27 mouse cellular contexts compared by ENCODE assay signal in genomic region chr2:18955022-18955421, GRCm38 (mm10). TPM values are rescaled to one million over a fixed set of nuclear protein-coding genes. Genes with fewer than 3 reads are reported as not detected.
DNase-seq lines count a peak whose midpoint lies in the region; ATAC-seq and TF ChIP-seq lines count a peak whose summit lies in the region.
"Had no signal": no experiment of that assay in that cellular context is flagged by ENCODE, and none has a peak within 500 bp of the region (broad histone marks: within the 10 kb centered on the region; RNA-seq: fewer than 3 reads in every experiment).

No protein-coding gene starts in this region.

- ATAC-seq in midbrain, embryonic 13.5 days, result peak; percentile 81; the same call in 1 of the 2 replicates
- ATAC-seq in erythroid progenitor cell, adult 5-6 weeks (replicated peaks; ENCODE audit: low FRiP score, poor library complexity, severe bottlenecking), result 0 out of 2 replicates have a peak, but pooled peaks have one; percentile 44
- ATAC-seq in liver, embryonic 14.5 days (ENCODE audit: insufficient read depth), result peak; percentile 35; the same call in 1 of the 2 replicates
- no peak for ATAC-seq in intestine, embryonic 15.5 days
- ATAC-seq: activated CD4-positive, CD25-positive, alpha-beta regulatory T cell, adult 4 months; forebrain, embryonic 14.5 days had no signal

- no peak overlapping the region for H3K9ac ChIP-seq in midbrain, embryonic 13.5 days (replicated peaks)
- peak overlapping the region; percentile 5 for H3K9ac ChIP-seq in liver, embryonic 14.5 days (replicated peaks)
- H3K9ac ChIP-seq in intestine, embryonic 15.5 days, result no peak overlapping the region
- H3K9ac ChIP-seq: embryonic facial prominence, embryonic 12.5 days; heart, embryonic 13.5 days; hindbrain, embryonic 12.5 days; limb, embryonic 15.5 days had no signal

- WGBS in midbrain, embryonic 13.5 days, result 21% methylated on average over 4 of the region's 4 CpGs
- WGBS in midbrain, embryonic 10.5 days, result 34% methylated on average over 4 of the region's 4 CpGs
- 8% methylated on average over 4 of the region's 4 CpGs for WGBS in liver, embryonic 14.5 days (ENCODE audit: insufficient replicate concordance)
- 40% methylated on average over 4 of the region's 4 CpGs for WGBS in intestine, embryonic 15.5 days

- H3K4me3 ChIP-seq in midbrain, embryonic 13.5 days (replicated peaks), result no peak overlapping the region
- H3K4me3 ChIP-seq in midbrain, embryonic 10.5 days, result no peak overlapping the region
- H3K4me3 ChIP-seq in liver, embryonic 14.5 days (ENCODE audit: insufficient read depth in 1 of 2, low read depth in 2 of 2, low read length in 2 of 2), result no peak overlapping the region
- no peak overlapping the region for H3K4me3 ChIP-seq in intestine, embryonic 15.5 days (replicated peaks)
- H3K4me3 ChIP-seq: embryonic facial prominence, embryonic 12.5 days; heart, adult 2 months; heart, embryonic 13.5 days; hindbrain, embryonic 12.5 days; limb, embryonic 15.5 days had no signal

- TF ChIP-seq EP300 in liver, embryonic 14.5 days (IDR thresholded peaks at IDR 0.05; ENCODE audit: low read depth), result no peak

- no peaks in the 10 kb centered on the region for H3K9me3 ChIP-seq in midbrain, embryonic 13.5 days
- H3K9me3 ChIP-seq in midbrain, embryonic 10.5 days (replicated peaks), result no peaks in the 10 kb centered on the region
- H3K9me3 ChIP-seq in liver, embryonic 14.5 days (ENCODE audit: control insufficient read depth, low read length), result no peaks in the 10 kb centered on the region
- no peaks in the 10 kb centered on the region for H3K9me3 ChIP-seq in intestine, embryonic 15.5 days
- H3K9me3 ChIP-seq: embryonic facial prominence, embryonic 12.5 days; heart, embryonic 13.5 days; hindbrain, embryonic 12.5 days; limb, embryonic 15.5 days had no signal

- peaks cover 17% of the 10 kb centered on the region for H3K4me1 ChIP-seq in midbrain, embryonic 13.5 days (replicated peaks)
- H3K4me1 ChIP-seq in midbrain, embryonic 10.5 days, result peaks cover 21% of the 10 kb centered on the region
- peaks cover 65 to 75% of the 10 kb centered on the region in 2 experiments for H3K4me1 ChIP-seq in liver, embryonic 14.5 days (replicated peaks; ENCODE audit: control insufficient read depth in 2 of 2, insufficient read depth in 2 of 2, low read length in 1 of 2)
- 0 out of 2 replicates have a peak, but pooled peaks cover 4% of the 10 kb centered on the region for H3K4me1 ChIP-seq in intestine, embryonic 15.5 days (replicated peaks)

- no peak for TF ChIP-seq CTCF in liver, embryonic 14.5 days (IDR thresholded peaks at IDR 0.05; ENCODE audit: low read depth)

- no peak overlapping the region for H3K27ac ChIP-seq in midbrain, embryonic 13.5 days
- no peak overlapping the region for H3K27ac ChIP-seq in midbrain, embryonic 10.5 days (replicated peaks)
- H3K27ac ChIP-seq in liver, embryonic 14.5 days, result peak overlapping the region; percentile 12
- no peak overlapping the region for H3K27ac ChIP-seq in intestine, embryonic 15.5 days
- H3K27ac ChIP-seq: embryonic facial prominence, embryonic 12.5 days; heart, adult 2 months; heart, embryonic 13.5 days; hindbrain, embryonic 12.5 days; limb, embryonic 15.5 days; stomach, postnatal 0 days had no signal

- no peaks in the 10 kb centered on the region for H3K27me3 ChIP-seq in midbrain, embryonic 13.5 days
- H3K27me3 ChIP-seq in midbrain, embryonic 10.5 days (ENCODE audit: low read depth, poor library complexity, severe bottlenecking), result no peaks in the 10 kb centered on the region
- no peaks in the 10 kb centered on the region for H3K27me3 ChIP-seq in liver, embryonic 14.5 days (ENCODE audit: control insufficient read depth, insufficient read depth, low read length)
- H3K27me3 ChIP-seq in intestine, embryonic 15.5 days (replicated peaks), result no peaks in the 10 kb centered on the region
- H3K27me3 ChIP-seq: CH12.LX; embryonic facial prominence, embryonic 12.5 days; heart, embryonic 13.5 days; hindbrain, embryonic 12.5 days; limb, embryonic 15.5 days had no signal

- DNase-seq in midbrain, embryonic 10.5 days (ENCODE audit: low spot score), result no peak
- no peak for DNase-seq in liver, embryonic 14.5 days (ENCODE audit: low read depth in 3 of 3, low spot score in 3 of 3)
- DNase-seq in urinary bladder, postnatal 25 days (ENCODE audit: low spot score), result no peak
- DNase-seq in layer of hippocampus, postnatal 36 days, result no peak
- DNase-seq: adrenal gland, adult 8-10 months; B cell, adult 2 months; cerebellum, adult 11-12 months; cerebellum, postnatal 10 days; heart, adult 2 months; heart, postnatal 14 days; kidney, adult 18-20 months; left cerebral cortex, postnatal 4 days; lung, postnatal 4 days had no signal

- H3K4me2 ChIP-seq in midbrain, embryonic 13.5 days (replicated peaks), result no peak overlapping the region
- H3K4me2 ChIP-seq in liver, embryonic 14.5 days (ENCODE audit: low read depth), result peak overlapping the region; percentile 52
- no peak overlapping the region for H3K4me2 ChIP-seq in intestine, embryonic 15.5 days (replicated peaks)
- H3K4me2 ChIP-seq: embryonic facial prominence, embryonic 12.5 days; heart, embryonic 13.5 days; hindbrain, embryonic 12.5 days; limb, embryonic 15.5 days had no signal

- no peaks in the 10 kb centered on the region for H3K36me3 ChIP-seq in midbrain, embryonic 13.5 days
- no peaks in the 10 kb centered on the region for H3K36me3 ChIP-seq in midbrain, embryonic 10.5 days
- no peaks in the 10 kb centered on the region for H3K36me3 ChIP-seq in liver, embryonic 14.5 days (replicated peaks; ENCODE audit: control insufficient read depth, insufficient read depth, low read depth)
- H3K36me3 ChIP-seq in intestine, embryonic 15.5 days, result no peaks in the 10 kb centered on the region
- H3K36me3 ChIP-seq: embryonic facial prominence, embryonic 12.5 days; heart, embryonic 13.5 days; hindbrain, embryonic 12.5 days; limb, embryonic 15.5 days had no signal

RNA-seq across cellular contexts. Expression of gene Pip4k2a, which starts 42.9 kb away (rescaled TPM):
- polyA plus RNA-seq in midbrain, embryonic 13.5 days (2015; fragmentation: Nextera tagmentation; extraction: Ambion mirVana), result 8.0 and 8.3 TPM in 2 replicates
- 7.7 and 7.9 TPM in 2 replicates for polyA plus RNA-seq in midbrain, embryonic 10.5 days (2016; fragmentation: Nextera tagmentation; extraction: Ambion mirVana)
- 101 and 117 TPM in 2 replicates for total RNA-seq in erythroid progenitor cell, adult 5-6 weeks (2015; ENCODE audit: low replicate concordance)
- total RNA-seq in erythroid progenitor cell, adult 5-6 weeks (2017; ENCODE audit: low replicate concordance), result 61.7 and 82.0 TPM in 2 replicates
- polyA plus RNA-seq in liver, embryonic 14.5 days (2012; rRNA removed), result 10.7 and 16.6 TPM in 2 replicates
- 15.2 and 17.4 TPM in 2 replicates for polyA plus RNA-seq in liver, embryonic 14.5 days (2014; fragmentation: Nextera tagmentation; extraction: Ambion mirVana)
- polyA plus RNA-seq in intestine, embryonic 15.5 days (2015; fragmentation: Nextera tagmentation; extraction: Ambion mirVana), result 8.9 and 9.2 TPM in 2 replicates
- 10 to 100 TPM; 57.2 to 57.6 TPM for total RNA-seq in layer of hippocampus, postnatal 36 days (2021)

RNA-seq across cellular contexts. Expression of gene 4930426L09Rik, which starts 43.1 kb away (rescaled TPM):
- 0.32 and 0.58 TPM in 2 replicates for polyA plus RNA-seq in midbrain, embryonic 13.5 days (2015; fragmentation: Nextera tagmentation; extraction: Ambion mirVana)
- polyA plus RNA-seq in midbrain, embryonic 10.5 days (2016; fragmentation: Nextera tagmentation; extraction: Ambion mirVana), result 0.16 and 0.41 TPM in 2 replicates
- 0.72 TPM in 1 of 2 replicates, not detected in the other for total RNA-seq in erythroid progenitor cell, adult 5-6 weeks (2015; ENCODE audit: low replicate concordance)
- 1.5 and 1.6 TPM in 2 replicates for total RNA-seq in erythroid progenitor cell, adult 5-6 weeks (2017; ENCODE audit: low replicate concordance)
- 0.22 and 0.28 TPM in 2 replicates for polyA plus RNA-seq in liver, embryonic 14.5 days (2012; rRNA removed)
- 0.22 and 0.28 TPM in 2 replicates for polyA plus RNA-seq in liver, embryonic 14.5 days (2014; fragmentation: Nextera tagmentation; extraction: Ambion mirVana)
- 0.31 and 0.63 TPM in 2 replicates for polyA plus RNA-seq in intestine, embryonic 15.5 days (2015; fragmentation: Nextera tagmentation; extraction: Ambion mirVana)
- 1 to 10 TPM in 1 of 2 experiments, under 1 TPM in 1; 0.77 to 1.2 TPM for total RNA-seq in layer of hippocampus, postnatal 36 days (2021)
- total RNA-seq: gastrocnemius, adult 8-10 months; heart, adult 2 months had no signal
- polyA plus RNA-seq: erythroblast, embryonic 14.5 days; lung, embryonic 16.5 days had no signal
